Mouse (Mus musculus) megakaryocyte, embryonic 14.5 days (primary cell): ENCODE results near the gene Exoc3l2.

Source experiments
- FLI1 ChIP-seq: IDR thresholded peaks from 2 replicates; pipeline ENCODE4 v1.6.1; 2012; ENCODE audit warnings: low read length, inconsistent platforms, mixed read lengths
- GATA1 ChIP-seq: IDR thresholded peaks from 3 replicates; pipeline ENCODE4 v1.6.1; 2012; ENCODE audit warnings: mixed read lengths, low read length, inconsistent platforms, borderline replicate concordance

DNA sequence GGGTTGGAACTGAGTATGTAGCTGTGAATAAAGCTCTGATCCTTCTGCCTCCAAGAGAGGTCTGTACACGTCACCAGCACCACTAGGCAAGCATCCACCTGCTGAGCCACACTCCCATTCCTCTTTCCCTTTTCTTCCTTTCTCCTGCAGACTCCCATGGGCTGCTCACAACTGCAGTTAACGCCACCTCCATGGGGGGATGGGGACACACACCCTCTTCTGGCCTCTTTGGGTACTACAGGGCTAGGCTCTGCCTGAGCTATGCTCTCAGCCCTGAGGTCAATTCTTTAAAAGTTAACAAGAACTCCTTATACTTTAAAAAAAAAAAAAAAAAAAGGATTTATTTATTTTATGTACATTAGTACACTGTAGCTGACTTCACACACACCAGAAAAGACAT, 30.7 kb upstream of the Exoc3l2 start:
- no peak for TF ChIP-seq GATA1
- no peak for TF ChIP-seq FLI1
